Mouse (Mus musculus) stomach, postnatal 0 days (tissue): Measurements from ENCODE around the gene Ifi27l2a.

Source experiments
- CTCF ChIP-seq: IDR thresholded peaks from 2 replicates; pipeline ENCODE4 v1.5.1; 2016; ENCODE audit warnings: antibody characterized with exemption, low read depth, mild to moderate bottlenecking, moderate library complexity
- EP300 ChIP-seq: optimal IDR thresholded peaks from 2 replicates; pipeline ENCODE3; 2016; ENCODE audit warnings: antibody characterized with exemption

- TF ChIP-seq CTCF (no peak), EP300 (no peak)
Measured at GRCm38 (mm10) chr12:103425016-103425728, 18.3 kb downstream of the Ifi27l2a start.
